Mouse (Mus musculus) lung, postnatal 14 days (tissue): ENCODE measurements around the gene Oit3.
"Not testable (repeated sequence)": the region's sequence is repeated elsewhere in the genome, so short reads cannot be mapped to it uniquely, and the experiment has no call there.

Experiments
- DNase-seq: peaks from one replicate; pipeline ENCODE4 v3.0.0; 2021

Oit3 gene

DNA sequence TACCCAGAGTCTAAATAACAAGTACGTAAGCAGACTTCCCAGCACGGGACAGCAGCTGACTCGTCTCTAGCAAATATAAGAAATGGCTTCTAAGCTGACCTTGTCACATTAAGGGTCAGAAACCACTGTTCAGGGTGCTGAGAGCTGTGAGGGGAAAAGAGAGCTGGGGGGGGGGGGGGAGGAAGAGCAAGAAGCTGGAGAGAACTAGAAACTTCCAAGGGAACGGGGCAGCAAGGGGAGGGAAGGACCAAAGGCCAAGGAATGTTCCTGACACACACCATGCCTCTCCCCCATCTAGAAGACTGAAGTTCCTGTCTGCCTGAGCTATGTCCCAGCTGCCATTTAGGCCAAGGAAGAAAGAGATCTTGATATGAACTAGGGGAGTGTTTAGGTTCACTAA is 15.2 kb downstream of the Oit3 start:
- no peak for DNase-seq

DNA sequence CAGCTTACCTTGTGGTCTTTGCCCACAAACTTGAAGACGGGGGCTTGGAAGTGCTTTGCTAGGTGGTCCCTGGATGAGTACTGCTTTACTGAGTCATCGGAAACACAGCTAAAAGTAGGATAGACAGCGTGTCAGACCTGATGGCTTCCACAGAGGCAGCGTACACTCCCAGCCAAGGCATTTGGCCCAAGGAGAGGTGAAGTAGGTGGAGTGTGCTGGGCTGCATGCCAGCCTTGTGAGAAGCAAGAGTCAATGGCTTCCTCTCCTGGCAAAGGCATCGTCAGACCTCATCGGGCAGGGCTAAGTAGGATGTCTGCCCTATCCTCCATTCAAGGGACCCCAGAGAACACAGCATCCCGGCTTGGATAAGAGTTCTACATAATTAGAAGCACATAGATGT is 16.2 kb downstream of the Oit3 start:
- peak; percentile 83 for DNase-seq

DNA sequence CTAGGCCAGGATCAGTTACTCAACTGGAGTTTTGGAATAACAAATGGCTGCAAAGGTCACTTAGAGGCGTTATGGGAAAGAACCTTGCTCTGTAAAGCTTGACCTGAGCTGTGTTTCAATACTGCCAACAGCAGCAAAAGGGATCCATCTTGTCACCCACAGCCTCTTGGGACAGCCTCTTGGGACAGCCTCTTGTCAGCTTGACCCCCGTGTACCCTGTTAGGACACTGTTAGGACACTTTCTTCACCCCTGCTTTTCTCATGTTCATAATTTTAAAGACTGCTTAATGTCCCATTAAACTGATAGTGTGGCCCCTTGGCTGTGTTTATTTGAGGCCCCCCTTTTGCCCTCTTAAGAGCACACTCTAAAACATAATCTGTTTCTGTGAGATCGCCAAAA is 17.1 kb downstream of the Oit3 start:
- no peak for DNase-seq

DNA sequence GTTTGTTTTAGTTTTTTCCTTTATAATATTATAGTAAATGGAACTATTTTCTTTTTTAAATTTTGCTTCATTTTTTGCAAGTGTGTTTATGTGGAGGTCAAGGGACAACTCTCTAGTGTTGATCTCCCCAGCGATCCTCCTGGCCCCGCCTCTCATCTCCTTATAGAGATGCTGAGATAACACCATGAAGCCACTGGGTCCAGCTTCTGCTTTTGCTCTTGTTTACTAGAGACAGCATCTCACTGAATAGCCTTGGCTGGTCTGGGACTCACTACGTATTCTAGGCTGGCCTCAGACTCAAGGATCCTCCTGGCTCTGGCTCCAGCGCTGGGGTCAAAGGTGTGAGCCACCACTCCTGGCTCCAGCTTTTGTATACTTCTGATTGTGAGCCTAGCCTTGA is 22.1 kb downstream of the Oit3 start:
- no peak for DNase-seq

DNA sequence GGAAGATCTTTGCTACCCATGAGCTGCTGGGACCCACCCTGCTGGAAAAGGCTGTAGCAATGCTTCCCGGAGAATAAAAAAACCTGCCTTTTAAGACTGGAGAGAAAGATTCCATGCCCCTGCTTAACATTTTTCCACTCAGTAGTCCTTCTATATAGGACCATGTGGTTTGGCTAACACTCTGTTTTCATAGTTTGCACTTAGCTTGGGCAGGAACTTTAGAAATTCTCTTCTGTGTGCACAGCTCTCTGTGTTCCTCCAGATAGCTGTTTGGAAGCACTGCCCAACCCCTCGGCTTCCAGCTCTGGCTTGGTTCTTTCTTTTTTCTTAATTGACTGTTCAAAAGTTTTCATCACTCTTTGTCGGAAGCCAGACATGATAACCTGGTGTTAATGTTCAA is 25.0 kb downstream of the Oit3 start:
- no peak for DNase-seq

DNA sequence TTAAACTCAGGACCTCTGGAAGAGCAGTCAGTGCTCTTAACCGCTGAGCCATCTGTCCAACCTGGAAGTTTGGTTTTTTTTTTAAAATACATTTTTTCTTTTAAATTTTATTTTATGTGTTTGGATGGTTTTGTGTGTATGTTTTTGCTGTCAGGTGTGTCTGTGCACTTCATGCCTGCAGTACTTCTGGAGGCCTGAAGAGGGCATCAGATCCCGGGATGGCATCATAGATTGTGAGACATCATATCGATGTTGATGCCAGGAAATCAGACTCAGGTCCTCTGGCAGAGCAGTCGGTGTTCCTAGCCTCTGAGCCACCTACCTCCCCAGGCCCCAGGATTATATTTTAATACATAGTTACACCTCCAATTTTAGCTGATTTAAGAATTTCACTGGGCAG is 27.9 kb downstream of the Oit3 start:
- DNase-seq, result no peak

DNA sequence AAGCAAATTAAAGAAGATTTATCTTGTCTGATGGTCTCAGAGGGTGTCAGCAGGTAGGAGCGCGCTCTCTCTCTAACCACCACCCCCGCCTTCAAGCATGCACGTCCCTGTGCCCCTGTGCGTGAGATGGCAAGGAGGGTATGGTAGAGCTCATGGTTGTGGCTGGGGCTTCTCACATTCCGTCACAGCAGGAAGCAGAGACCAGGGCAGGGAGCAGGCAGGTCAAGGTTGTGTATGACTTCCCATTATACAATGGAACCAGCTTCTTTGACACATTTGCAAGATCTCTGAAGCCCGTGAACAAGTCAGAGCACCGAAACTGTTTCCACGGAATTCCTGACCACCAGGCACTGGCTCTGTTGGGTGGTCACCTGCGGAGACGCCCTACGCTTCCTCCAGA is 31.3 kb downstream of the Oit3 start:
- no peak for DNase-seq

DNA sequence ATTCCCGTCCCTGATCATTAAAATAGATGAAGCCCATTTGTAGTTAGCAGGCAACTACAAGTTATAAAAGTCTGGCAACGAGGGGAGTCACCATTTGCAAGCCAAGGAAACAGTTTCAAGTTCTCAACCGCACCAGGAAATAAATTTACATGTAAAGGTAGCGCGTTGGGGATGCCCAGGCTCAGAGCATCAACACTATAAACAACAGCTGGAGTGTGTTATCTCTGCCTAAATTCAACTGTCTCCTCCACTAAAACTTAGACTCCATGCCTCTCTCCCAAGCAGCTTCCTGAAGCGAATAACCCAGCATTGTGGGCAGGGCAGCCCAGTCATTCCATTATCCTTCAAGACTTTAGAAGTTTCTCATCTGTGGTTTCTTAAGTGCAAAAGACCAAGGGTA is 33.1 kb downstream of the Oit3 start:
- DNase-seq, result no peak

DNA sequence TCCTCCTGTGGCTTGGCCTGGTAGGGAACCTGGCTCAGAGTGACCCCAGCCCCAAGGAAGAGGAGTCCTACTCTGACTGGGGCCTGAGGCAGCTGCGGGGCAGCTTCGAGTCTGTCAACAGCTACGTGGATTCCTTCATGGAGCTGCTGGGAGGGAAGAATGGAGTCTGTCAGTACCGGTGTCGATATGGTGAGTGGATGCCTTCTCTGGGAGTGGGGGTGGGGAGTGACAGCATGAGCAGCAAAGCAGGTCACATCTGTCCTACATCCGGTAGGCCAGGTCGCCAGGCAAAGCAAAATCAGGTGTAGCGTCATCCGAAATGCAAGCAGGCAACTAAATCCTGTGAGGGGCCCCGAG is 37.8 kb downstream of the Oit3 start:
- DNase-seq, result no peak

DNA sequence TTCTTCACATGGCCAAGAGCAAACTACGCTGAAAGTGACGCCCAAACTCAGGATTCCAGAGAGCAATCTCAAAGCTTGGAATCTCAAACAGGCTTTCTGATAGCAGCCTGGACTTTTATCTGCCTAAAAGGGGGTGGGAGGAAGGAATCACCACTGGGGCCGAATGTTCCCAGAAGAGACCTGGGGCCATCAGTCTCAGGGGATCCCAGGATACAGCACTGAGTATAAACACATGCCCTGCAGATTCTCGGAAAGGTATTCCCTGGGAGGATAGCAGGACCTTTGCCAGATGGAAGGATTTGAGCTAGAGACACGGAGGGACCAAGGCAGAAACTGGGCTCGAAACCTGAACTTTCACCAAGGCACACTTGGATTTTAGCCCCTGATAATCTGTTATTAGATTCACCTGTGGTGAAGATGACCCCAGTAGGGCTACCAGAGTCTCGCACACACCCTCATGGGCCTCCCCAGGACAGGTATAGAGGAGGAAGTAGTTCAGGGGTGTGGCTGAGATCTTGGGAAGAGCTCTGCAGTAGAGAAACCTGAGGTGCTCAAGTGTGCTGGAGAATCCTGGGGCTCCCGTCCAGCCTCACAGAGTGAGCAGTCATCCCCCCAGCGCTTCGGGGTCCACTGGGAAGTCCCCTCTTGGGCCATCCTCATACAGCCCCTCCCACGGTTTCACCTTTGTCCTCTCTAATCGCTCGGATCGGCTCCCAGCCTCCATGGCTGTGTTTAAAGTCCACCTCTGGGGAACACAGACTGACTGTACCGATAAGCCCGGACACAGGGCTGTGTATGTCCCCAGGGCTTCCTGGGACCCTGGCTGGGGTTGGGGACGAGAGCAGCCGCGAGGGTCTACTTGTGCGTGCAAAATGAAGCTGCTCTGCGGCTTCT is 38.4 kb downstream of the Oit3 start, which contains the start of gene Pla2g12b:
Pla2g12b (plus strand) TSS at position 762 of the 894 bp plus-strand sequence.
- no peak for DNase-seq

DNA sequence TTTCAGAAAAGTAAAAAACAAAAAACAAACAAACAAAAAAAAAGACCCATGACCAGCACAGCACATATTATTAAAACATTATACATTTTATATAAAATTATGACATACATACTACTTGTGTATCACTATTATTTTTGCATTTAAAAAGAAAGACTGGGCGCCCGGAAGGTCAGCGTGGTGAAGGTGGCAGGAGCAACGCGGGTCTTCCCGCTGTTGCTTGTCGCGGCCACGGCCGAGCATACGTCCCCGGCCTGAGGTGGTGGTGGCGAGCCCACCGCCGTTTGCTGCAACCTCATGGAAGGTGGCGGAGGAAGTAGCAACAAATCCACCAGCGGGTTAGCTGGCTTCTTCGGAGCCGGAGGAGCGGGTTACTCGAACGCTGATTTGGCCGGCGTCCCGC is 46.1 kb downstream of the Oit3 start, which contains the start of gene Gm10273:
Gm10273 (plus strand) TSS at position 172 of the 400 bp plus-strand sequence.
- DNase-seq, result not testable (repeated sequence)

DNA sequence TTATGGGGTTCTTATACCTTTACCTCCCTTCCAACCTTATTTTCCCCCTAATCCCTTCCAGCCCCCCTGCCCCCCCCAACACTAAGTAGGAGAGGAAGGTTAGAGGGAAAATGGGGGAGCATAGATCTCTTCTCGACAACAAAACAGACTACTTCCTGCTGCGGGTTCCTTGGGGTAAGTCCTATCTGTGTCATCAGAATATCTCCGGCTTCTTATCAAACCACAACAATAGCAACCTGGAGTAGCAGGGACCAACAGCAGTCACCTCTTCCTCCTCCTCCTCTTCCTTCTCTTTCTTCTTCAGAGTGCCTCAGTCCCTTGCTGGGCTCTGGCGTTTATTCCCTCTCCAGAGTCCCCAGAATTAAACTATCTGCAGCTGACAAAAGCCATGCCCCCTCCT is 49.7 kb downstream of the Oit3 start:
- DNase-seq, result no peak

DNA sequence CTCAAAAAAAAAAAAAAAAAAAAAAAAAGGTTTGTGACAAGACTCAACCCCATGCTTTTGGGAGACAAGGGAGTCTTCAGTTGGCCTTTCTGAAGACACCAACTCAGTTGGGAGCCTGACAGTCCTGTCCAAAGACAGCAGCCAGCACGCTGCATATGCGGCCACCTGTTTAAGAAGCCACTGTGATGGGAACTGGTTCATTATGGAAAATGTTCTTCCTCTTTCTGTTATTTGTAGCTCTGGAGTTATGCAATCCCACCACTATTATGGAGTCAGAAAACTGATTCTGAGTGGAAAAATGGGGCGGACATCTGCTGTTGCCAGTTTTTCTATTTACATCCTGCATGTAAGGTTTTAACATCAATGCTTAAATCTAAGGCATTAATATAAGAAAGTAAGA is 51.9 kb downstream of the Oit3 start:
- no peak for DNase-seq

DNA sequence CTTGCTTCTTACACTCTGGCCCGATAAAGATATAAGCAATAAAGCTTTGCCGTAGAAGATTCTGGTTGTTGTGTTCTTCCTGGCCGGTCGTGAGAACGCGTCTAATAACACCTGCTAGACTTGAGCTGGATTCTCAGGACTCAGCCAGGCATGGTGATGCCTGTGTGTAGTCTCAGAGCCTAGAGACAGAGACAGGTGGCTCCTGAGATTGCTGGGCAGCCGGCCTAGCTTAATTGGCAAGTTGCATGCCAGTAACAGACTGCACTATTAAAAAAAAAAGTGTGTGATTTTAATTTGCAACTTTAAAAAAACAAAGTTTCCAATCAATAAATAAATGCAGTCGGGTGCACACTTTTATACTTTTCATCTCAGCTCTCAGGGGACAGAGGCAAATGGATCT is 54.6 kb downstream of the Oit3 start:
- DNase-seq, result no peak

DNA sequence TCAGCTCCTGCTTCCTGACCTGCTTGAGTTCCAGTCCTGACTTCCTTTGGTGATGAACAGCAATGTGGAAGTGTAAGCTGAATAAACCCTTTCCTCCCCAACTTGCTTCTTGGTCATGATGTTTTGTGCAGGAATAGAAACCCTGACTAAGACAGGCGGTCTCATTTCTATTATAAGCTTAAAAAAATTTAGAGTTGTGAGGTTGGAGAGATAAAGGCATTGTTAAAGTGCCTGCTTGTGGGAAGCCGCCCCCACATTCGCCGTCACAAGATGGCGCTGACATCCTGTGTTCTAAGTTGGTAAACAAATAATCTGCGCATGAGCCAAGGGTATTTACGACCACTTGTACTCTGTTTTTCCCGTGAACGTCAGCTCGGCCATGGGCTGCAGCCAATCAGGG is 60.0 kb downstream of the Oit3 start:
- not testable (repeated sequence) for DNase-seq

DNA sequence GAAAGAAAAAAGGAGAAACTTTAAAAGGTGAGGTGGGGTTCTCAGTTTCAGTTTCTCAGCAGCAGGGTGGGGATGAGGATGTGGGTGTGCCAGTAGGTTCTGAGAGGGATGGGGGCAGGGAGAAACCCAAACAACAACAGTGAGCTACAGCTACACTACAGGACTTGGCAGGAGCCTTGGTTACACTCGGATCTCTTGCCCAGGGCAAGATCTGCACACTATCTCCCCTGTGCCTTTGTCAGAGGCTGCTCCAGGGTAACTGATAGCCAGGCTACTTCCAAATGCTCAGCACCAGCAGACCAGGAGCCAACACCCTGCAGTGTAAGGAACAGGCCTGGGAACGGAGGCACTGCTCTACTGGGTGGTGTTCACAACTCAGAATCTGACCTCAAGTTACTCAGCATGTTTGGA is 61.2 kb downstream of the Oit3 start:
- no peak for DNase-seq

DNA sequence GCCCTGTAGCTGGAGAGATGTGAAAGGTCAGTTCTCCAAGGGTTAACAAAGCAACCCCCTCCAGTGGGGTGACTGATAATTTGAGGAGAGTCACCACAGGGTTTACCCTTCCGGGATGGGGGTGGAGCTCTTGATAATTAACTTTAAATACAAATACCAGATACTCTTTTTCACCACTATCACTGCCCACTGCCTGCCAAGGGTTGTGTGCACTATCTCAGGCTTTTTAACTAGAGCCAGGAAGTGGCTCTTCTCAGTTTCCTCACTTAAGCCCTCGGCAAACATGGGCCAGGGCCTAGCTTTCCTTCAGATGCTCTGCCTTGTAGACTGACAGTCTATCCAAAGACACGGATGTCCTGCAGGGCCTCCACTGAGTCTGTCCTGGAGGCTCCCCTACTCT is 61.7 kb downstream of the Oit3 start:
- no peak for DNase-seq

DNA sequence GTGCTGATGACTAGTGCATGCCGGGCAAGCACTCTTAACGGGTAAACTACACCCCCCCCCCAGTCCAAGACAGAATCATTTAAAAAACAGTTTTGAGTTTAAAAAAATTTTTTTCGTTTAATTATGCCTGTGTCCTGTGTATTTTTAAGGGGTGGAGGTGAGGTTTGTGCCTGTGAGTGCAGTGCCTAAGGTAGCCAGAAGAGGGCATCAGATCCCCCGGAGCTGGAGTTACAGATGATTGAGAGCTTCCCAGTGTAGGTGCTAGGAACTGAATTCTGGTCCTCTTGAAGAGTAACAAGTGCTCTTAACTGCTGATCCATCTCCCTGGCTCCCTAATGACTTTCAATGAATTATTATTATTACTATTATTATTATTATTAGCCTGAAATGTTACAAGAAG is 62.9 kb downstream of the Oit3 start:
- DNase-seq, result no peak

DNA sequence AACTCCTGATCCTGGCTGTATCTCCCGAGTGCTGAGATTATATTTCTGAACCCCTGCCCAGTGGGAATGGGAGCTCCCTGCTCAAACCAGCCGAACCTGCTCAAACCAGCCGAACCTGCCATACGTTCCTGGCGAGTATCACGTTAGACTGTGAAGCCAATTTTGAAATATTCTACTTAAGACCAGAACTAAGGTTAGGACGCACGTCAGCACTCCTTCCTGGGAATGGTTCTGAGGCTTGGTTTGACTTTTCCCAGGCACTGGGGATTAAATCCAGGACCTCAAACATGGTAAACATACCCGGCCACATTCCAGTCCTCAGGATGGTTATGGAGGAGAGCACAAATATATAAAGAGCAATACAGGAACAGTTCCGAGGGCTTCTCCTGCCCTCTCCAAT is 63.7 kb downstream of the Oit3 start:
- peak; percentile 30 for DNase-seq
